Mouse (Mus musculus): ENCODE results near the gene Olfr406.

DNA sequence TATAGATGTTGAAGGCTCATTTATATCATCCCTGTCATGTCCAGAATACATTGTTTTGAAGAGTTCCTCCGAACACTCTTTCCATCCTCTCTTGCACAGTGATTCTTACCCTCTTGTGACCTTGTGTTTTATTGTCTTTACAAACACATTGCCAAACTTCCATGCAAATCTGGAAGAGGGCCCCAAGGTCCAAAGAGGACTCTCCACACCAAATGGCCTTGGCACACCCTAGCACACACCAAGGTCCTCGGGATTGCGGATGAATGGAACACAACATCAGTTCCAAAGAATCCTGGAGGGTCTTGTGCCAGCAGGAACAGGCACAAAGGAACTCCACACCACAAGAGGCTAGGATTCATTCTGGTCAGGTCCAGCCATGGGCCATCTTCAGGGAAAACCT lies 18.4 kb upstream of the Olfr406 start:
- no peak for TF ChIP-seq CTCF (IDR thresholded peaks at IDR 0.05; ENCODE audit: borderline replicate concordance, insufficient read depth, low read depth, low read length)
- no peak for TF ChIP-seq POLR2A (IDR thresholded peaks at IDR 0.05; ENCODE audit: borderline replicate concordance, insufficient read depth, low read length)
